Mouse (Mus musculus): ENCODE results near the gene Poc1b.
"Not testable (repeated sequence)": the region's sequence is repeated elsewhere in the genome, so short reads cannot be mapped to it uniquely, and the experiment has no call there.

Poc1b gene

GRCm38 (mm10) chr10:99194451-99195055 is 87.7 kb downstream of the Poc1b start:
- peak; percentile 86 for DNase-seq (ENCODE audit: low read depth)

- DNase-seq (ENCODE audit: low read depth): no peak
These were observed 89.7 kb downstream of the Poc1b start for GRCm38 (mm10) chr10:99196556-99196955.

- DNase-seq (ENCODE audit: low read depth): no peak
These were observed 90.3 kb downstream of the Poc1b start for GRCm38 (mm10) chr10:99197125-99197524.

GRCm38 (mm10) chr10:99197607-99198305 is 90.9 kb downstream of the Poc1b start:
- peak; percentile 86 for DNase-seq (ENCODE audit: low read depth)

- peak; percentile 81 for DNase-seq (ENCODE audit: low read depth)
These were observed 92.1 kb downstream of the Poc1b start for GRCm38 (mm10) chr10:99198946-99199345.

- DNase-seq (ENCODE audit: low read depth): no peak
These were observed 94.1 kb downstream of the Poc1b start for GRCm38 (mm10) chr10:99200944-99201343.

GRCm38 (mm10) chr10:99201786-99202185 is 95.0 kb downstream of the Poc1b start:
- no peak for DNase-seq (ENCODE audit: low read depth)

GRCm38 (mm10) chr10:99202363-99202762 is 95.5 kb downstream of the Poc1b start:
- no peak for DNase-seq (ENCODE audit: low read depth)

- no peak for DNase-seq (ENCODE audit: low read depth)
These were observed 96.3 kb downstream of the Poc1b start for GRCm38 (mm10) chr10:99203163-99203562.

- DNase-seq (ENCODE audit: low read depth): no peak
These were observed 97.0 kb downstream of the Poc1b start for GRCm38 (mm10) chr10:99203577-99204487.

GRCm38 (mm10) chr10:99204553-99204952 is 97.7 kb downstream of the Poc1b start:
- DNase-seq (ENCODE audit: low read depth): no peak

- DNase-seq (ENCODE audit: low read depth): no peak
These were observed 100.3 kb downstream of the Poc1b start for GRCm38 (mm10) chr10:99207121-99207520.

GRCm38 (mm10) chr10:99209146-99209800 is 102.4 kb downstream of the Poc1b start:
- no peak for DNase-seq (ENCODE audit: low read depth)

GRCm38 (mm10) chr10:99211021-99211420 is 104.2 kb downstream of the Poc1b start:
- DNase-seq (ENCODE audit: low read depth): no peak

GRCm38 (mm10) chr10:99211503-99212265 is 104.8 kb downstream of the Poc1b start:
- peak; percentile 63 for DNase-seq (ENCODE audit: low read depth)

GRCm38 (mm10) chr10:99214421-99215299 is 107.8 kb downstream of the Poc1b start:
- no peak for DNase-seq (ENCODE audit: low read depth)

GRCm38 (mm10) chr10:99216570-99216969 is 109.7 kb downstream of the Poc1b start:
- DNase-seq (ENCODE audit: low read depth): not testable (repeated sequence)

- no peak for DNase-seq (ENCODE audit: low read depth)
These were observed 114.7 kb downstream of the Poc1b start for GRCm38 (mm10) chr10:99221540-99221939.

- DNase-seq (ENCODE audit: low read depth): no peak
These were observed 115.9 kb downstream of the Poc1b start for GRCm38 (mm10) chr10:99222726-99223125.

GRCm38 (mm10) chr10:99224218-99224617 is 117.4 kb downstream of the Poc1b start:
- no peak for DNase-seq (ENCODE audit: low read depth)

Data from 416B (cell line).